Mouse (Mus musculus): ENCODE data around the gene Kcnj1.

Kcnj1 gene

DNA sequence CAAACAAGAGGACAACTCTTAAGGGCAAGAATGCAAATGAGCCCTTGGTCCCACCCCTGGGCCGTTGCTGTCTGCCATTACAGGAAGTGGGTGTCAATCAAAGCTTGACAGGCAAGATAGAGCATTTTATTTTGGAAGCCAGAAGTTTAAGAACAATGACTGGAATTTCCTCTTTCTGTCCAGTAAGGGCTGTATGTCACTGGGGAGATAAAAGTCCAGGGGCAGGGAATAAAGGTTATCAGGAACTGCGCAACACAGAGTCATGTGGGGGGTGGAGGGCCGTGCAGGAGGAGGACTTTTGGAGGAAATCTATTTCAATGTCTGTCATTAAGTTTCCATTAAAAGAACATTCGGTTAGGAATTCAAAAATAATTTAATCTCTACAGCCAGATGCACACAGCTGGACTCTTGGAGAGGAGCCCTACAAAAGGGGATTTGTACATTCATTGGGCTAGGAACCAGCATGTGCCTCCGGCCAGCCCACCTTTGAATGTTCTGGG, 28.4 kb downstream of the Kcnj1 start:
- peak; percentile 79 for DNase-seq

DNA sequence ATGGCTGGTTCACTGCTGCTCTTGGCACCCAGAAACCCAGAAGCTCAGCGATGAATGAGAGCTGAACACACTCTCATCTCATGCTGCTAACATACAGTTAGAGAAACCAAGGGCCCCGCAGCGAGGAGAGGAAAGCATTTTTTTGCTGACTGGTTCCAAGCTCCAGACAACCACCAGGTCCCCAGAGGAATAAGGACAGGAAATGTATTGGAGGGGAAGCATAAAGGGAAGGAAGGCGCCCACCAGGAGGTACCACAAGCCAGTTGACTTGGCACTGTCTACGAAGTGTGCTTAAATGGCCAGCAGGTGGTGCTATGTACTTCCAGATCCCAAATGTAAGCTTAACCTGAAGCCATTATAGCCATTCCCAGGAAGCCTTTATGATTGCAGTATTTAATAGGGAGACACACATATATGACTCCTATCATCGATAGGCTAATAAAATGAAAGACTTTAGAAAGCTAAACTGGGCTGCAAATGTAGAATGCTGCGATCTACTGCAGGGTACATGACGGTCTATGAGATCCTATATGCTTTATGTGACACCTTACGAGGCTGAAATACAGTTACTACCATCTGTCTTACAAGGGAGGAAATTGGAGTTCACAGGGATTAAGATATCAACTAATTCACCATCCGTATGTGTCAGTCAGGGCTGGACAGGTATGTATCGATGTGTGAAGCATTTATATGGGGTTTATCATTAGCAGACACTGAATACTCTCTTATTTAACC, 33.1 kb downstream of the Kcnj1 start:
- DNase-seq = peak; percentile 64

DNA sequence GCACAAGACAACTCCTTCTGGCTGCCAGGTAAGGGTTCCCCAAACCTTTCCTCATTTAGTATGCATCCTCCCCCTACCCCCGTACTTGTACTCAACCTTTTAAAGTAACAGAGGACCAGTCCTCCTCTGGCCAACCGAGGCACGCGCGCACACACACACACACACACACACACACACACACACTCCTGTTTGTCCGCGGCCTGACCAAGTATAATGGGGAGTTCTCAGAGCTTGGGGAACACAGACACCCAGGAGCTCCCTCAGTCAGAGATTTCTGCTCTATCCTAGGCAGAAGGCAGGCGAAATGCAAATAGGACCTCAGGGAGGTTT, 36.4 kb downstream of the Kcnj1 start:
- DNase-seq = no peak

DNA sequence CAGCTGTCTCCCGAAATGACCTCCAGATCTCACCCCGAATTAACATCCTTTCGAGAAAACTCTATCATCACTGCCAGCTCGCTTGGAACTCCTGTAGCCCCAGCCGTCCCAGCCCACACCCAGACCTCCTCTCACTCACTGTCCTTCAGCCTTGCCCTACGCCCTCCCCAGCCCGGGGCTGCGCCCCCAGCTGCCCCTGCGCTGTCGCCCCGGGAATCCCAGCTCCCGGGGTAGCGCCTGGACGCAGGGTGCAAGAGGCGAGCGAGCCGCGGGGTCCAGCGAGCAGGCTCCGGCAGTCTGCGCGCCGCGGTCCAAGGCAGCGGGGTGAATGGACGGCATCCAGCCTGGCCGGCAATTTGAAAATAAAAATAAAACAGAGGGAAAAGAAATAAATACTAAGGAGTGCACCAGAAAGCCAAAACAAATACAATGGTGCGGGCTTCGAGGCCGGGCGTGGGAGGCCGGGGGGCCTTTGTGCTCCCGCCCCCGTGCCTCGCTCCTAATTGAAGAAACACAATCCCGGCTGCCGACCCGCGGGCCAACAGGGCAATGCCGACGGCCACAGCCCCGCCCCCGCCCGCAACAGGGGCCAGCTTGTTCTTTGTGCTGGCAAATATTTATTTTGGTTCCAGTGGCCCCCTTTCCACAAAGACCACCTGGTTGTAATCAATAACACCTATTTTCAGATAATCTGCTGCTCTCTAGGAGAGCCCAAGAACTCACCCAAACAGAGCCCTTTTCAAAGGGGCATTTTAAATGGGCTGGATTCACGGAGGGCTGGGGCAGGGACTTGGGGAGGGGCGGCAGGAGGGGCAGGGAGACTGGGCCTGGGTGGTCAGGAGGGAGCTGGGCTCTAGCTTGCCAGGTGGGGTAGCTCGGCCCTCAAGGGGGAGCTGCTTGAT, 37.0 kb downstream of the Kcnj1 start:
- no peak for DNase-seq

DNA sequence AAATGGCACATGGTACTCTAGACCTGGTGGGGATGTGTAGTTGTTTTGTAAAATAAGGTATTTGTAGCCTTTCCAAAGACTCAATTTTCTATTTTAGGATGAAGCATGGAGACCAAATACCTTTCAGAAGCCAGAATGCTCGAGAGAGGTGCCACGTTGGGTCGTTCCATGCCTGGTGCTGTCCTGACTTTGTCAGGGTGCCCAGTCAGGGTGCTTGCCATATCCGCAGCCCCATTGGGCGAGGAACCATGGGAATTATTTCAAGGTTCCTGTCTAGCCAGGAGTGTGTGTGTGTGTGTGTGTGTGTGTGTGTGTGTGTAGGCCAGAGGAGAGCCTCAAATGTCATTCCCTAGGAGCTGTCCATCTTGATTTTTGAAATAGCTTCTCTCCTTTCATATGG, 38.4 kb downstream of the Kcnj1 start:
- DNase-seq = no peak

DNA sequence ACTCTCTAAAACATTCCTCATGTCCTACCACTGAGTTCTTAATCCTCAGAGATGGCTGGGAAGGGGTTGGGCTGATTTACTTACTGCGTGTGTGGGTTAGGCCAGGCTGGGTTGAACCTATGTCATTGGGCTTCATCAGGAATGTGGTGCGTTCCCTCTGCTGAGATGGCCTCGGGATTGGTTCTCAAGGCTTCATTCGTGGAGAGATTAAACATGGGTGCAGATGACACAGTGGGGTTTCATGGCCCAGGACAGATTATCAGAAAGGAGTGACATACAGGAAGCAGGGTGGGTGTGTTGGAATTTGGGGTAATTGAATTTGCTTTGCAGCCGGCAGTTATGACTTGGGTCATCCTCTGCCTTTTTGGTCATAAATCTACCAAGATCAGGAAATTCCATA, 39.2 kb downstream of the Kcnj1 start:
- DNase-seq = no peak

DNA sequence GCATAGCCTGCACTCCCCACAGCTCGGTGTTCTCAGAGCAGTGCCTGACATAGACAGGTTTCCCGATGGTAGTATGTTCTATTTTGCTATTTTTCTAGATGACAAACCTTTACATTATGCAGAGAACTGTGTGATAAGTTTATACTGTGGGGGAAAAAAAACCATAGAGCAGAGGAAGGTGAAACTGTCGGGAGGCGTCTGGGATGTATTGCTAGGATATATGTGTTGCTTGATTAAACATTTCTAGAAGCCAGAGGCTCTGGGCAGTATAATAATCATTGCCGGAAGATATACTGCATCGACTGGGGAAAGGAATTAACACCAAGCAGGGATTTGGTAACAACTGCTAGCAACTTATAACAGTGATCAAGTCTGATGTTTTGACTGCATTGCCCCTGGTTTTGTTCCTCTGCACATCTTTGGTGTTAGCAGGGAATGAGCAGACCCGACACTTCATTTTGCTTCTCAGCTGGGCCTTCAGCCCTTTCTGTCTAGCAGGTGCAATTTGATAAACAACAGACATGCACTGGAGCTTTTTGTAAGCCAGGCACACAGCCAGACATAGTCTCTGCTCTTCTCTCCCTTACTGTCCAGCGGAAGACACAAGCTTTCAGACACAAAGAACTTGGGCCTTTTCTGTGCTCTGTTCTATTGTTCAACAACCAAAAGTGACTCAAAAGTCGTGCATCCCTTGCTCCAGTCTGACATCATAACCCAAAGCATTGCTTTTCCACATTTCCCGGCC, 40.7 kb downstream of the Kcnj1 start:
- no peak for DNase-seq

DNA sequence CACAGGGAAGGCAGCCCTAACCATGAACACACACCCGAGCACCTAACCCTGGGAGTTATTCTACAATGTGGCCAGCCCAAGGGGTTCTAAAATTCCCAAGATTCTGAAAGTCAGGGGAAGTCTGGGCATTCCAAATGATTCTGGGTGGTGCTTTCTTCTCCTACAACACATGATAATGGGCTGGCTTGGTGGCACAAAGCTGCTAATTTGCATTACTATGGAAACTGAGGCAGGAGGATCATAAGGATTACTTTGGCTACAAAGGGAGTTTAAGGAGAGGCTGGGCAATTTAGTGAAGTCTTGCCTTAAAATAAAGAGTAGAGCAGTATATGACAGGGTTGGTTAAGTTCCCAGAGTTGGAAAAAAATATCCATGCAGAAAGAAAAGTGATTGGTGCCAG, 42.7 kb downstream of the Kcnj1 start:
- DNase-seq = no peak

DNA sequence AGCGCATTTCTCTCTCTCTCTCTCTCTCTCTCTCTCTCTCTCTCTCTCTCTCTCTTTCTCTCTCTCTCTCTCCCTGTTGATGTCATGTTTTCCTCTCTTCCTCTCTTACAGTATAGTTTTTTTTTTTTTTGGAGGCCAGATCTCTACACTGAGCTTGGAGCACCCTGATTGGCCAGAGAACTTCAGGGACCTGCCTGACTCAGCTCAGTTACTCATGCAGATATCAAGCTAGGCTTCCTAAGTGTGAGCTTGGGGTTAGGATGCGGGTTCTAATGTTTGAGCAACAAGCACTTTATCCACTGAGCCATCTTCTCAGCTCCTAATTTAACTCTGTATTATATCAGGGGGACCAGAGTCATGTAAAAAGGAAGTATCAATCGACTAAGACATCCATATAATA, 43.7 kb downstream of the Kcnj1 start:
- no peak for DNase-seq

DNA sequence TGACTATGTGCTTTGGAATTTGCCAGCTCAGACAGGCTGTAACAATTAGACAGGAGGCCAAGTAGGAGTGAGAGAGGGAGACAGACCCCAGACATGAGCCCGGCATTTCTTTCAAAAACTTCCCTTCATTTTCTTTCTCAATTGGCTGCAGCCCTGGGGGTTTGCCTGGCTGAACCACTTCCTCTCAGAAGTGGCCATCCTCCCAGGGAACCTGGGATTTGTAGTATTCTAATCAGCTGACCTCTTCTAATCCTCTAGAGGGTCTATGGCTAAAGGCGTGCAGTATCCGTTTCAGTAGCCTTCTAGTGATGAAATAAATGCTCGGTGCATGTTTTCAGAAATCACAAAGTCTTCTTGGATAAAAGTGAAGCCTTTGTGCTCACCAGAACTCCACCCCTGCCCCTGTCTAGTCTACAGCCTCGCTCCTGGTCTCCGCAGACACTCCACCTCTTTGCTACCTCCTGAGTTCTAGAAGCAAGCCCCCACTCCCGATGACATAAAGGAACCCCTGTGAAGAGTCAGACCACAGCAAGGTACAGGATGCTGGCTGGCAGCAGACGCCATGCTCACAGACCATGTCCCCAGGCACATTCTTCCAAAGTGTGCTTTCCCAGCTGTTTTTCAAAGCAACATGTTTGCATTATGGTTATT, 45.3 kb downstream of the Kcnj1 start:
- no peak for DNase-seq

DNA sequence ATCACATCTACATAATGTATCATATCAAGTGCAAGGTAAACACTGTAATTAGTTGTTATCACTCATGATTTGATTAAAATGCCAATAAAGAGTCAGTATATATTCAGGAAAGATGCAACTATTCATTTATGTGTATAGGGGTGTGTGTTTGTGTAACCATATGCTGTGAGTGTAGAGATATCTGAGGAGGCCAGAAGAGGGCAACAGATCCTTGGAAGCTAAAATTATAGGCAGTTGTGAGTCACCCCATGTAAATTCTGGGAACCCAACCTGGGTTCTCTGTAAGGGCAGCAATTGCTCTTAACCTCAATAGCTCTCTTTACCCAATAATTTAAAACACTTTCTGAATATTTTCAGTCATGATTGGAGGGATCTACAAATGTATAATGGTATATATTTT, 48.4 kb downstream of the Kcnj1 start:
- DNase-seq = no peak

DNA sequence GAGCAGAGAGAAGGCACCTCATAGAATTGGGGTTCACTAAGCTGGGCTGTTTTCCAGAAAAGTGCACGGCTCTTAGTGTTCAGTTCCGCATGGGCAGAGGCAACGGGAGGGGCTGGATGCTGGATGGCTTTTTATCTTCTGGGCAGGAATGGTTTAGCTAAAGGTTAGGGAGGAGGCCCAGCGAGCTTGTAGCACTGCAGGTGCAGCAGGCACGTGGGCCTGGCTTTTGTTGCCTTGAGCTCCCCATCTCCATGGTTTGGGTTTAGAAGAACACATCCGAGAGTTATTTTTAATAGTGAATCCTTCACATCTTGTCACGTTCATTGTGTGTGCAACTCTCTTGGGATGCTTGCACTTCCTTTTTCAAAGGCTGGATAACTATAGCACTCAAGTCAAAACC, 53.0 kb downstream of the Kcnj1 start:
- DNase-seq = no peak

DNA sequence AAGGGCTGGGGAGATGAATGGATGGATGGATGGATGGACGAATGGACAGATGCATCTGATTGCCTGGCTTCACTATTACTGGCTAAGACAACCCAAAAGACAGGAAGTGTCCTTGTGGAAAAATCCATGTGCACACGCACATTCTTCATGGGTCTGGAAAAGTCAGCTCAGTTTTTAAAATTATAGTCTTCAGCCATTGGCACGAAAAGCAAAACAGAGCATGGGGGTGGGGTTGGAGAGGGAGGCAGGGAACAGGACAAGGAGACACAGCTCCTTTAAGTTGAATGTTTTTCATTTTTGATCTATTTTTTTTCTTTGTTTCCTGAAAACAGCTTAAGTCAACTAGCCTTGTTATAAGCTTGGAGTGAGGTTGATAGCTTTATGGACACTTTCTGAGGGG, 58.8 kb downstream of the Kcnj1 start:
- no peak for DNase-seq

DNA sequence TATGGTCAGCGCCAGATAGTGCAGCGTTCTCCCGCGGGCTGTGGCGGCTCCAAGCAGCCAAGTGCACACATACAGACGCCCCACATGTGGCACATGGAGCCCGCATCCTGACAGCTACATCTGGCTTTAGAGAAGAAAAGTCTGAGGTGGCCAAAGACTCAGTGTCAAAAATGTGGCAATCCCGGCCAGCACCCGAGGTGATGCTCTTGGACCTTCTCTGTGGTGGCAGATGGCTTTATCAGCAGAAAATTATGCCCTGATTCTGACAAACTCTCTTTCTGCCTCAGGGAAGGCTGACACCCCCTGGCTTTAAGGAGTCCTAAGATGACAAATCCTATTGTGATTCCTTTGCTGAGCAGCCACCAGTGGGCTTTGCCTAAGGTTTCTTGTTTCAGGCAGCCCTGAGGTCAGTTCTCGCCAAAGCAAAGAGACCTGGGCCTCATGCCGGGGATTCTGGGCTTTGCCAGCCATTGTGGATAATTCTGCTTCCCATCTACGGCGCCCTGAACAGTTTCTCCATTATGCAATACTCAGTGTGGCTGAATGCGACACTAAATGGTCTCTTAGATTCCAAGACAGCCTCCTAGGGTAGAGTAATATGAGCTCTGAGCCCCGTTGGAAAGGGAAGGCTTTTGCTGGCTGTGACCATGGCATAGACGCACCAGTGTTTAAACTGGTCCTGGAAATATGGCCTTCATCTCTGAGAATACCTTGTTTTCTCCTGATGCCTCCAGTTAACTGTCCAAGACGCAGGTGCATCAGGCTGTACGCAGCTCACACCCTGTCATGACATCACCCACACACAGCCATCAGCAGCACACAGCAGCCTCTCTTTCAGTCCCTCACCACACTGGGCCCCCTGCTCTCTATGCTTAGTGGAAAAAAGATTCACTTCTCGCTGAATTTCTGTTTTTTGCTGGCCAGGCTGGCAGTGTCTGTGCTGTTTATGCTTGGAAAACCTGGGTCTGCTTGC, 62.2 kb downstream of the Kcnj1 start:
- no peak for DNase-seq

DNA sequence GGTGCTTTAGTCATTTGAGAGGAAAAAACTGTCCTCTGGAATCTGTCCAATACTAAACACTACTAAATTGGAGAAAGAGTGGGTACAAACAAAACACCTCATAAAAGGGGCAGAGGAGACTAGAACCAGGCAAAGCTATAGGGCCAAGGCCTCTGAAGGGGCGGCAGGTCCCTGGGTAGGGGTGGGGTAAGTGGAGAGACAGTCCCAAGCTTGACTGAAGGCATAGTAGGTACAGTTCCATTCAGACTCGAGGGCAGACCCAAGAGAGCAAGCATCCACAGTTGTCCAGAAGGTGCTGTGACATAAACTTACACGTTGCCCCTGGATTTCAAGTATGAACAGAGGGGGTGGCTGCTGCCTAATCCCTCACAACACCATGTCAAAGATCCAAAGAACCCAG, 70.8 kb downstream of the Kcnj1 start:
- no peak for DNase-seq

DNA sequence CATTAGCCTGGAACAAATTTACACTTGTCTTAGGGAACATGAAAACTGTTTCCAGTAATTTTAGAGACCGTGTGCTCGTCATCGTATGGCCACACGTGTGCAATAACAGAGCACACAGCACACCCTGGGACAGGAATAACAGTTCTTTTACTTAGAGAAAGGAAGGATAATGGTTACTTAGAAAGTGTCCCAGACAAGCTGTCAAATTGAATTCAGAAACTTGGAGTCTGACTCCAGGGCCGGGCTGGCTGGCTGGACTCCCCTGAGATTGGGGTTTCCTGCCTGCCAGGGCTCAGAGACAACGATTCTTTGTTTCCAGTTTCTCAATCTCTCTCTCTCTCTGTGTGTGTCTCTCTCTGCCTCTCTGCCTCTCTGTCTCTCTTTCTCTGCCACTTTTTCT, 71.5 kb downstream of the Kcnj1 start:
- DNase-seq = no peak

DNA sequence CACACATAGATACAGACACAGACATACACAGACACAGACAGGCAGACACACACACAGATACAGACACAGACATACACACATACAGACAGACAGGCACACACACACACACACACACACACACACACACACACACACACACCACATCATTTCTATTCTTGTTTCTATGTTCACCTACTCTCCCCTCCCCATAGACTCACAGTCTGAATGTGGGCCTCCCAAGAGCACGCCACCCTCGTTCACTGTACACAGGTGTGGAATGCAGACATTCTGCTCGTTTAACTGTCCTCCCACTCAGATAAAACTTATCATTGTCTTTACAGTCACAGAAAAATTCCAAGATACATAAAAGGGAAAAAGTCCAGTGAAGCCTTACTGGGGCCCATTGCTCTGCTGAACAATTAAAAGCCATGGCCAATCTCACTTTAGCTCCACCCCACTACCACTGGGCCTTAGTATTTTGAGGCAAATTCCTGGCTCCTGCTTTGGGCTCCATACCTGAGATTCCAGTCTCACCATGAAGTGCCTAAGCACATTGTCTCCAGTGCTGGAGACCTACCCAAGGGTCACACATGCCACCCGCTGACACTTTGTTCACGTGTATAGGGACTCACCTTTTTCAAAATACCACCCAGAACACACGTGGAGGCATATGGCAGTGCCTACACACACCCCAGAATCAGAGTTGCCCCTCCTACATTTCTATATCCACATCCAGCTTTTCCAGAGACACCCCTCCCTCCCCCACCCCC, 72.3 kb downstream of the Kcnj1 start:
- no peak for DNase-seq

DNA sequence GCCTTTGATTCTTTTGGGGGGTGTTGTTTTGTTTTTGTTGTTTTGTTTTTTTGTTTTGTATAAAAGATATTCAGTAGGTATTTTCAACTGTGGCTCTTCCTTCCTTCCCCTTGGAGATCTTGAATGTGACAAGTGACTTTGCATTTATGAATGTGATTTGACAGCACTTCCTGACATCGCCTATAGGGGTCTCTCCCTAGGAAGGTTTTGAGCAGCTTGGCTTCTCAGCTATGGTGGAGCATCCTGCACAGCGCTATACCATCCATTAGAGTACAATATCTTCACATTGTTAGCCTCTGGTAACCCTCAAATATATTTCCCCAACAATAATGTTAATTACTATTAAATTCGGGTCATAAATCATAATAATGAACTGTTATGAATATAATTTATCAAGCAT, 73.5 kb downstream of the Kcnj1 start:
- no peak for DNase-seq

DNA sequence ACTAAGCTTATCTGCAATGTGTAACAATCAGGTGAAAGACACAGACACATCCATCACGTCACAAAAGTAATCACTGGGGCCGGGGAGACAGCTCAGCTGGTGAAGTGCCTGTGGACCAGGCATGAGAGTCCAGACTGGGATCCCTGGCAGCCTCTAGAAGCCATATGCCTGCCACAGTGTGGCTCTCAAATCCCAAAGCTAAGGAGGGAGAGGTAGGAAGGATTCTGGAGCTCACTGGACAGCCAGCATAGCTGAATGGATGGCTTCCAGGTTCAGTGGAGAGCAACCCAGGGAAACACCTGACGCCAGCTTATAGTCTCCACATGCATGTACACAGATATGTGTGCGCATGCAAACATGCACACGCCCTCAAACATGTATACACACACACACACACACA, 76.5 kb downstream of the Kcnj1 start:
- no peak for DNase-seq
